Mouse (Mus musculus) midbrain, embryonic 11.5 days (tissue): Measurements from ENCODE around the gene Atg7. TPM values are rescaled to one million over a fixed set of nuclear protein-coding genes. Genes with fewer than 3 reads are reported as not detected.

Source experiments
- ATAC-seq: fragments of 200-750 bp; cut with Nextera tagmentation; 2 replicates; pipeline ENCODE4 v1.8.0; 2017; ENCODE audit warnings: moderate TSS enrichment, moderate library complexity; ENCODE audit not compliant: low FRiP score
- DNase-seq: peaks from one replicate; pipeline ENCODE4 v3.0.0; 2015; ENCODE audit warnings: low spot score; ENCODE audit errors: missing footprints
- H3K27ac ChIP-seq: fragments of 300-500 bp; sonication (generic); 2 replicates; pipeline ENCODE4 v1.5.1; 2014; ENCODE audit warnings: low read depth, low read length
- H3K27me3 ChIP-seq: fragments of 300-500 bp; sonication (generic); 2 replicates; pipeline ENCODE4 v1.6.1; 2014; ENCODE audit warnings: mild to moderate bottlenecking, low read length, moderate library complexity, mixed read lengths; ENCODE audit not compliant: control insufficient read depth, insufficient read depth
- H3K36me3 ChIP-seq: fragments of 300-500 bp; sonication (generic); 2 replicates; pipeline ENCODE4 v1.6.1; 2014; ENCODE audit warnings: mild to moderate bottlenecking, low read length, moderate library complexity, mixed read lengths; ENCODE audit not compliant: control insufficient read depth, insufficient read depth
- H3K4me1 ChIP-seq: fragments of 300-500 bp; sonication (generic); 2 replicates; pipeline ENCODE4 v1.6.1; 2014; ENCODE audit warnings: low read length; ENCODE audit not compliant: control insufficient read depth, insufficient read depth
- H3K4me2 ChIP-seq: fragments of 300-500 bp; sonication (generic); 2 replicates; pipeline ENCODE4 v1.6.1; 2014; ENCODE audit warnings: mild to moderate bottlenecking, moderate library complexity
- H3K4me3 ChIP-seq: fragments of 300-500 bp; sonication (generic); 2 replicates; pipeline ENCODE4 v1.5.1; 2014; ENCODE audit warnings: low read depth, low read length
- H3K9ac ChIP-seq: fragments of 300-500 bp; sonication (generic); 2 replicates; pipeline ENCODE4 v1.6.1; 2014; ENCODE audit warnings: low read length
- H3K9me3 ChIP-seq: fragments of 300-500 bp; sonication (generic); 2 replicates; pipeline ENCODE4 v1.6.1; 2016; ENCODE audit warnings: low read length; ENCODE audit not compliant: control insufficient read depth
- WGBS: fragments of 180-500 bp; shearing (Covaris S2); extraction: QIAGEN DNeasy Blood & Tissue Kit; methylation state at CpG from one replicate; pipeline ENCODE4 v1.1.7; 2014; 5-methylcytosine and 5-hydroxymethylcytosine counted together
- polyA plus RNA-seq: library from polyadenylated mRNA; unstranded; fragments of >200 nt; fragmentation: Nextera tagmentation; extraction: Ambion mirVana; gene quantifications from 2 replicates; pipeline ENCODE4 v1.2.1, GENCODE M21; 2014

Gene Atg7
- polyA plus RNA-seq, 1 experiment from 2014 or later: 17.6 TPM

DNA sequence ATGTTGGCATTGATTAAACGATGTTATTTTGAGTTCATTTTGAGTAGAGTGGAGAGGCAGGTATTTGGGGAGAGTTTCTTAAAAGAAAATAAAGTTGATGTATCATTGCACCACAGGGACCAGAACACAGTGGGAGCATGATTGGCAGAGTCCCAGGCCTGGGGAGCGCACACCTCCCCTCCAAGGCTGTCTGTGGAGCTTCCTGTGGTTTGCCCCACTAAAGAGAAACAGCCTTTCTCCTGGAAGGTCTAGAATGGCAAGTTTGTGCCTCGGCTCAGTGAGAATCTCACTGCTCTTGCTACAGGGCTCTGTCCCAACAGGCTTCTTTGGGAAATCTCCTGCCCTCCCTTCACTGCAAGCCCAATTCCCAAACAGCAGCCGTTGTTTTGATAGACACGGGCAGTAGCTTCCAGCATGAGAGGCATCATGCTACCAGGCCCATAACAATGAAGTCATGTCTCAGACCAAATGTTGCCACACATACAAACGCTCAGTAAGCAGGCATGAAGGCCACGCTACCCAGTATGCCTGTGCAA is 103.6 kb downstream of the Atg7 start:
- no peak overlapping the region for H3K9ac ChIP-seq
- no peaks in the 10 kb centered on the region; the same call in 1 of the 2 replicates for H3K36me3 ChIP-seq
- H3K27ac ChIP-seq: no peak overlapping the region
- no peak overlapping the region for H3K4me3 ChIP-seq
- 88% methylated on average over 7 of the region's 7 CpGs for WGBS
- no peak overlapping the region for H3K4me2 ChIP-seq
- no peaks in the 10 kb centered on the region for H3K27me3 ChIP-seq
- no peaks in the 10 kb centered on the region for H3K4me1 ChIP-seq
- no peaks in the 10 kb centered on the region for H3K9me3 ChIP-seq
- ATAC-seq (no peak), DNase-seq (no peak)

DNA sequence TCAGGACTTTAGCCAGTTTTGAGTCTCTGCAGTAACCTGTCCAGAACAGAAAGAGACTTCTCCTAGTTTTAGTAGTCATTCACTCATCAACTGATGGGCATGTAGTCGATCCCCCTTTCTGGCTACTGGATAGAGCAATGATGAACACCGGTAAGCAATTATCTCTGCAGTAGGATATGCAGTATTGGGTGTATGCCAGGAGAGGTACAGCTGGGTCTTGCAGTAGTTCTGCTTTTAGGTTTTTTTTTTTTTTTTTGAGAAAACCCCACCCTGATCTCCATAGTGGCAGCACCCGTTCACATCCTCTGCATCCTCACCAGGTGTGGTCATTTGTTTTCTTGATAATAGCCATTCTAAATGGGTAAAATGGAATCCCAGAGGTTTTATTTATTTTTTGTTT is 105.5 kb downstream of the Atg7 start:
- Histone ChIP-seq H3K9ac (no peak overlapping the region), H3K9me3 (no peaks in the 10 kb centered on the region), H3K4me1 (no peaks in the 10 kb centered on the region), H3K27ac (no peak overlapping the region), H3K4me3 (no peak overlapping the region), H3K27me3 (no peaks in the 10 kb centered on the region), H3K36me3 (no peaks in the 10 kb centered on the region), H3K4me2 (no peak overlapping the region)
- ATAC-seq (no peak), DNase-seq (no peak)
- 90% methylated on average over 3 of the region's 3 CpGs for WGBS

DNA sequence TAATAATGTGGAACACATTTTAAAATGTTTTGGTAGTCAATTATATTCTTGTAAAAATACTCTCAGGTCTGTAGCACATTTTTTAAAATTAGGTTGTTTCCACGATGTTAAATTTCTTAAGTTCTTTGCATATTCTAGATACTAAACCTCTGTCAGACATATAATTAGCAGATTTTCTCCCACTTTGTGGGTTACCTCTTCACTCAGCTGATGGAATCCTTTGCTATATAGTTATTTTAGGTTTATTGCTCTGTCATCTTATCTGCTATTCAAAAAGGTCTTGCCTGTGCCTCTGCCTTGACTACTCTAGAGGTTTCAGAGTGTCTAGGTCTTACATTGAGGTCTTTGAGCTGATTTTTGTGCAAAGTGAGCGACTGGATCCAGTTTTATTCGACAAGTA is 106.0 kb downstream of the Atg7 start:
- no peak for ATAC-seq
- Histone ChIP-seq H3K9ac (no peak overlapping the region), H3K27me3 (no peaks in the 10 kb centered on the region), H3K4me1 (no peaks in the 10 kb centered on the region), H3K36me3 (no peaks in the 10 kb centered on the region), H3K9me3 (no peaks in the 10 kb centered on the region), H3K4me3 (no peak overlapping the region), H3K4me2 (no peak overlapping the region), H3K27ac (no peak overlapping the region)
- DNase-seq: no peak
- WGBS: 91% methylated on average over 3 of the region's 3 CpGs

DNA sequence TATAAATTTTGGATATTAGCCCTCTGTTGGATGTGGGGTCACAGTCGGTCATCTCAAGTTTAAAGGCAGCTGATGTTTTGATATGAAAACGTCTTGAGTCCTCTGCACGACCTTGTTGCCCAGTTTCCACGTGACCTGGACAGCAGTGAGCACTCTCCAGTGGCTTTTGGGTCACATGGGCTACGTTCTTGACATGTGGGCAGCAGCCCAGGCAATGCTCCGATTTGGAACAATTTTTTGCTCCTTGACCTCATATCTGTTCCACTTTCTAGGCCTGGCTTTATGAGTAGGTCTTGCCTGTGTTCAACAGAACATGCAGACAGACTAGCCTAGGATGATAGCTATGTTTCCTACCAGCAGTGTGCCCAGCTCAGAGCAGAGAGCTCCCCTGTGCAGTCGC is 115.9 kb downstream of the Atg7 start:
- Histone ChIP-seq H3K9ac (no peak overlapping the region), H3K9me3 (no peaks in the 10 kb centered on the region), H3K4me1 (no peaks in the 10 kb centered on the region), H3K27ac (no peak overlapping the region), H3K4me3 (no peak overlapping the region), H3K36me3 (no peaks in the 10 kb centered on the region), H3K27me3 (no peaks in the 10 kb centered on the region), H3K4me2 (no peak overlapping the region)
- DNase-seq: peak; percentile 14
- no peak for ATAC-seq
- WGBS: 76% methylated on average over 7 of the region's 7 CpGs

DNA sequence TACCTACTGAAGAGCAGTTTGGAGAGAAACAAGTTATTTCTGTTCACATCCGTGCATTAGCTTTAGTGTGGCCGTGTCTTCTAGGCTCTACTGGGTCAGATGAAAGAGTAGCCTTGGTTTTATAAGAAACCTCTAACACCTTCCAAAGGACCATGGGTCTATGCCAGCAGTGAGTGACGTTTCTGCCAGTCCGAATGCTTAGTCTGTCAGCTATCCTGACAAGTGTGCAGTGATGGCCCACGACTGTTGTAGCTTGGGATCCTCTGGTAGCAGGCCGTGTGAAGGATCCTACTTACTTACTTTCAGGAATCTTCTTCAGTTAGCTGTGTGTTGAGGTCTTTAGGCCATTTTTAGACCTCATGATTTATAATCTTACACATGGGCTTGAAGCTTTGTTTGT is 123.4 kb downstream of the Atg7 start:
- no peaks in the 10 kb centered on the region for H3K36me3 ChIP-seq
- WGBS: 87% methylated on average over 6 of the region's 6 CpGs
- no peak overlapping the region for H3K27ac ChIP-seq
- ATAC-seq: no peak
- H3K27me3 ChIP-seq: no peaks in the 10 kb centered on the region
- no peaks in the 10 kb centered on the region for H3K9me3 ChIP-seq
- H3K9ac ChIP-seq: no peak overlapping the region
- DNase-seq: no peak
- no peak overlapping the region for H3K4me2 ChIP-seq
- H3K4me1 ChIP-seq: no peaks in the 10 kb centered on the region
- H3K4me3 ChIP-seq: no peak overlapping the region

DNA sequence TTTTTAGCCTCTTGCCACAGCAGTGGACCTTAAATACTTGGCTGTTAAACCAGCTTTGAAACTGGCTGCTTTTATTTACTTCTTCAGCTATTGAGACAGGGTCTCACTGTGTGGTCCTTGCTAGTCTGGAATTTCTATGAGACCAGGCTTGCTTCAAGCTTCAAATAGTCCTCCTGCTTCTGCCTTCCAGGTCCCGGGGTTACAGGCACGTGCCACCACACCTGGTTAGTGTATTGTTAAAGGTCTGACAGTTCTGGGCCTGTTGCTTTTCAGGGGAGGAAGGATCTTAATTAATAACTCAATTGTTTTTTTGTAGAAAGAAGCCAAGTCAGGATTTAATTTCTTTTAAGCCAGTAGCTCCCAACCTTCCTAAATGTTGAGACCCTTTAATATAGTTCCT is 124.8 kb downstream of the Atg7 start:
- DNase-seq: no peak
- Histone ChIP-seq H3K36me3 (no peaks in the 10 kb centered on the region), H3K9ac (no peak overlapping the region), H3K27ac (no peak overlapping the region), H3K4me2 (no peak overlapping the region), H3K27me3 (no peaks in the 10 kb centered on the region), H3K4me1 (no peaks in the 10 kb centered on the region), H3K4me3 (no peak overlapping the region), H3K9me3 (no peaks in the 10 kb centered on the region)
- 81% methylated on average over 2 of the region's 2 CpGs for WGBS
- no peak for ATAC-seq

DNA sequence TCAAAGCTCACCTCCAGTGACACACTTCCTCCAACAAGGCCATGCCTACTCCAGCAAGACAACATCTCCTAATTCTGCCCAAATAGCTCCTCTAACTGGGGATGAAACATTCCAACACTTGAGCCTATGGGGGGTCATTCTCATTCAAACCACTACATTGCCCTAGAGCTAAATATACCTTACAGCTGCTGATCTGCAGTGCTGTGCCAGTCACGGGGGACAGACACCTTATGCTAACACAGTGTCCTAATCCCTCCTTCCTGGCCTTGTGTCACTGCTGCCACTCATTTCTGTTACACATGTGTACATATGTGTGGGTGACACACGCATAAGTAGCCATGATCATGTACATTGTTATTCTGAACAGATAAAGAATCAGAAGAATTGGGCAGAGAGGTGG is 127.4 kb downstream of the Atg7 start:
- WGBS: 72% methylated on average over 2 of the region's 2 CpGs
- Histone ChIP-seq H3K4me1 (no peaks in the 10 kb centered on the region), H3K27me3 (no peaks in the 10 kb centered on the region), H3K36me3 (no peaks in the 10 kb centered on the region), H3K9me3 (no peaks in the 10 kb centered on the region), H3K9ac (no peak overlapping the region), H3K4me3 (no peak overlapping the region), H3K4me2 (no peak overlapping the region), H3K27ac (no peak overlapping the region)
- DNase-seq (no peak), ATAC-seq (no peak)

DNA sequence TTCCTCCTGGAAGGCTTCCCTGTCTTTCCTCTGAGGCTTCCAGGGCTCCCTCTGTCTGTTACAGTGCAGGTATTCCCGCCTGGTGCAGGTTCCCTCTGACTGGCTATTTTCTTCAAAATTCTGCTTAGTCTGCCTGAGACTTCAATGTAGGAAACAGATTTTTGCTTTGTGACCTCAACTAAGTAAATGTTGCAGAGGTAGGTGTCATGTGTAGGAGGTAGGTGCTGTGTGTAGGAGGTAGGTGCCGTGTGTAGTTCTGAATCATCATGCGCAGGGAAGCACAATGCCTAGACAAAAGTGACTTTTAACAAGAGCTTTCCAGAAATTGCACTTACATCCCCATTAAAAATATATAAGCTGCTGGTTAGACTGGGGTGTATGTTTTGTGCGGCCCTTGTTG is 128.6 kb downstream of the Atg7 start:
- H3K4me3 ChIP-seq: no peak overlapping the region
- no peak for ATAC-seq
- no peak overlapping the region for H3K4me2 ChIP-seq
- H3K9ac ChIP-seq: no peak overlapping the region
- whole genome bisulfite sequencing: 91% methylated on average over 4 of the region's 4 CpGs
- no peaks in the 10 kb centered on the region for H3K9me3 ChIP-seq
- no peak overlapping the region for H3K27ac ChIP-seq
- no peaks in the 10 kb centered on the region for H3K4me1 ChIP-seq
- H3K27me3 ChIP-seq: no peaks in the 10 kb centered on the region
- DNase-seq: no peak
- no peaks in the 10 kb centered on the region for H3K36me3 ChIP-seq

DNA sequence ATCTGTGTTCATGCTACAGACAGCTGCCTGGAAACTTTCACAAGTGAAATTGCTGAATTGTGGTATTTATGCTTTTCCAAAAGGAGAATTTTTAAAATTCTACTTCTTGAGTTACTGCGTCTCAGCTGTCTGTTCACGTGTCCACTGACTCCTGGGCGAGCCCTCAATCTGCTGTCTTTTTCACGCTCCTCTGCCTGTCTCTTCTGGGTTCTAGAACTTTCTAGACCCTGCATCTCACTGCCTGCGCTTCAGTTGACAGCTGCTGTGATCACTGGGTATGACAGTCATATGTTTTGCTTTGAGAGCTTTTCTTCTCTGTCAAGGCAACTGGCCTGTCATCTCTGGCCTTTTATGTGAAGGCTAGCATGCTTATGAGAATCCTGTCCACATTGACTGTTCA is 132.3 kb downstream of the Atg7 start:
- WGBS: 93% methylated on average over 5 of the region's 5 CpGs

DNA sequence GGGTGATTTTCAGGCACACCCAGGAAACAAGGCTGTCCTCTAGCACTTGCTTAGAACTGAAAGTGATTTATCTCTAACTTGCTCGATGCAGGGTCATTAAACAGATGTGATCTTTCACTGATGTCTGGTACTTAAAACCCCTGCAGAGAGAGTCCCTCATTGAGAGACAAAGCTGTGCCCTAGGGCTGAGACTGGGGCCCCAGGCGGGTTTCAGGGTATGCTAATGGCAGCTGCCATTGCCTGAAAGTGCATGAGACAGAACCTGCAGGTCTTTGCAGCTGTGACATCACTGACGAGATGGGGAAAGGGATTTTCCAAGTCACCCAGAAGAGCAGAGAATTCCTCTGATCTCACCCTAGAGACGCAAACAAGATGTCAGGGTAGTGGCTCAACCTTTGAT is 135.0 kb downstream of the Atg7 start:
- no peak overlapping the region for H3K9ac ChIP-seq
- H3K4me3 ChIP-seq: no peak overlapping the region
- no peaks in the 10 kb centered on the region for H3K36me3 ChIP-seq
- no peak overlapping the region for H3K27ac ChIP-seq
- ATAC-seq: no peak
- H3K4me2 ChIP-seq: no peak overlapping the region
- peaks cover 21% of the 10 kb centered on the region for H3K4me1 ChIP-seq
- no peaks in the 10 kb centered on the region for H3K9me3 ChIP-seq
- no peaks in the 10 kb centered on the region for H3K27me3 ChIP-seq
- DNase-seq: no peak
- 13% methylated on average over 4 of the region's 4 CpGs for WGBS

More for the DNA sequence above, 132.3 kb downstream of the Atg7 start:
- Histone ChIP-seq H3K9ac (no peak overlapping the region), H3K27ac (no peak overlapping the region), H3K4me3 (no peak overlapping the region), H3K36me3 (no peaks in the 10 kb centered on the region), H3K4me1 (peaks cover 8% of the 10 kb centered on the region), H3K9me3 (no peaks in the 10 kb centered on the region), H3K27me3 (no peaks in the 10 kb centered on the region), H3K4me2 (no peak overlapping the region)
- DNase-seq: no peak
- no peak for ATAC-seq
